23 mouse cellular contexts compared by ENCODE assay signal in genomic region chr3:142839961-142840360, GRCm38 (mm10).
"Had no signal": no experiment of that assay in that cellular context is flagged by ENCODE, and none has a peak within 500 bp of the region (broad histone marks: within the 10 kb centered on the region; RNA-seq: fewer than 3 reads in every experiment).

No protein-coding gene starts in this region.

- H3K36me3 ChIP-seq: hindbrain, embryonic 13.5 days; hindbrain, embryonic 15.5 days; limb, embryonic 15.5 days had no signal

- DNase-seq: gastrocnemius, postnatal 14 days; gastrocnemius, postnatal 36 days; heart, adult 11 months; heart, adult 2 months; heart, postnatal 14 days; heart, postnatal 36 days; kidney, adult 18-20 months; kidney, adult 8-10 months; kidney, postnatal 10 days; kidney, postnatal 25 days; kidney, postnatal 4 days; layer of hippocampus, postnatal 36 days; left cerebral cortex, postnatal 4 days had no signal

- H3K4me1 ChIP-seq: heart, embryonic 15.5 days; hindbrain, embryonic 15.5 days; intestine, embryonic 15.5 days; limb, embryonic 13.5 days; limb, embryonic 15.5 days had no signal

- H3K9ac ChIP-seq: heart, embryonic 13.5 days; heart, embryonic 15.5 days; hindbrain, embryonic 13.5 days; hindbrain, embryonic 15.5 days; intestine, embryonic 15.5 days; limb, embryonic 13.5 days; limb, embryonic 15.5 days; liver, embryonic 12.5 days; liver, embryonic 14.5 days had no signal

- H3K4me3 ChIP-seq: heart, adult 2 months; heart, embryonic 13.5 days; heart, embryonic 15.5 days; hindbrain, embryonic 13.5 days; hindbrain, embryonic 15.5 days; intestine, embryonic 15.5 days; layer of hippocampus, adult 2 months; limb, embryonic 13.5 days; limb, embryonic 15.5 days; liver, embryonic 12.5 days had no signal

- H3K27ac ChIP-seq: heart, adult 2 months; heart, embryonic 13.5 days; heart, embryonic 15.5 days; hindbrain, embryonic 13.5 days; hindbrain, embryonic 15.5 days; intestine, embryonic 15.5 days; layer of hippocampus, adult 2 months; limb, embryonic 13.5 days; limb, embryonic 15.5 days; liver, embryonic 12.5 days; liver, embryonic 14.5 days had no signal

- H3K9me3 ChIP-seq: heart, embryonic 13.5 days; heart, embryonic 15.5 days; hindbrain, embryonic 13.5 days; hindbrain, embryonic 15.5 days; intestine, embryonic 15.5 days; limb, embryonic 13.5 days; limb, embryonic 15.5 days; liver, embryonic 12.5 days had no signal
